Mouse (Mus musculus): ENCODE measurements around the gene D17H6S53E.

DNA sequence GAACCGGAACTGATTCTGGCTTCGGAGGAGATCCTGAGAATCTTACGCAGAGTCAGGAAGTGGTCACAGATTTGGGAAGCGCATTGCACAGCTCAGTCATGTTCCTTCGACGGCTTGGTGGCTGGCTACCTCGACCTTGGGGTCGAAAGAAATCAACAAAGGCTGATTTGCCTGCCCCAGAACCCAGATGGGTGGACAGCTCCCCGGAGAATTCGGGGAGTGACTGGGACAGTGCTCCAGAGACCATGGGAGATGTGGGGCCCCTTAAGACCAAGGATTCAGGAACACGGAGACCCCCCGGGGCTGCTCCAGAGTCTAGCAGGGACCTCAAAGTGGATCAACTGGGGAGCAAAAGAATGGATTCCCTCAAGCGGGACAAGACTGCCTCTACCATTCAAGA, 844 bp downstream of the D17H6S53E start:
- TF ChIP-seq CTCF (IDR thresholded peaks at IDR 0.05; ENCODE audit: low read depth): no peak
- no peak for TF ChIP-seq EP300 (optimal IDR thresholded peaks at IDR 0.05)

All from stomach, postnatal 0 days (tissue).